Mouse (Mus musculus) induced T-regulatory cell, adult 2 months (primary cell): ENCODE data around the gene Plek.
A peak's percentile ranks its signal among the peaks of the same experiment; 100 is the strongest.

Experiments
- DNase-seq: peaks from one replicate; pipeline ENCODE4 v3.0.0-alpha.2; 2012; ENCODE audit warnings: low read depth

The Plek gene

DNA sequence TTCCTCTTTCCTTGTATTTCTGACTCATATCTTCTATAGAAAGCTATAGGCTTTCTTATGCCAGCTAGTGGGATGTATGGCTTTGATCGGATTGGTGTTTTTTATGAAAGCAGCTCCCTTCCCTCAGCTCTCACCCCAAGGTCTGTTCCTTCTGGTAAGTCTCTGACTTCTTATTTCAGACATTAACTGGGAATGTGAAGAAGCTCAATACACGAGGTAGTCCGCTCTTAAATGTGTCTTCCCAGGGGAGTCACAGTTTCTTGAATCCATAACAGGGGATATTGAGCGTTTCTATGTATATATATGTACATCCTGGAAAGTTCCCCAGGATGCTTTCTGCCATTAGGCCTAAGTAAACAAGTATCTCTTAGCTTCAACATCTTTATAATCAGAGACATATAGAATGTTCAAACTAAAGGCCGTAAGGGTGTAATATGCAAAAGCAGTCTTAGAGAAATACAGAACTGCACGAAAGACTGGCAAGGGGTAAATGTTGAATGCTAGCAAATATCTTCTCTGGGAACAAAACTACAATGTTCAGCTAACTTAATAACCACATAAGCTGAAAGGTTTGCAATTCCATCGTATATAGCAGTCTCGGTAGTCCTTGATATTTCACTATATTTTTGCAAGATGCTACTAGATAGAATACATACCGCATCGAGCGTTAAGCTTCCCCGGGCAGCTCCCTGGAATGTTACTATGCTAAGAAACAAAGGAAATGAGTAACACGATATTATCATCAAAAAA, 101.8 kb downstream of the Plek start:
- DNase-seq = no peak

DNA sequence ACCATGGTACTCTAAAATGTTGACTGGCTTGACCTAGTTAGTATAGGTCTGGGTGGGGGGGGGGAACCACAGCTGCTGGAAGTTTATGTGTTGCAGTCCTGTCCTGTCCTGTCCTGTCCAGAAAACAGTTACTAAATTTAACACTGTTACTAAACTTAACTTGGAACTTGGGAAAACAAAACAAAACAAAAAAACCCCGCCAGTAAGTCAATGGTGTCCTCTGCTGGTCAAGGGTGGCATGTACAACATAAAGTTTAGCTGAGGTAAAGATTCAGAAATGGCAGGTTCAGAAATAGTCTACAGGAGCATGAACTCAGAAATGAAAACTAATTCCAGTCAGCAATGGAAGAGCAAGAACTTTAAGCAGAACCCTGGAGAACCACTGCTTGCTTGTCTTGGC, 103.4 kb downstream of the Plek start:
- DNase-seq = peak; percentile 60

DNA sequence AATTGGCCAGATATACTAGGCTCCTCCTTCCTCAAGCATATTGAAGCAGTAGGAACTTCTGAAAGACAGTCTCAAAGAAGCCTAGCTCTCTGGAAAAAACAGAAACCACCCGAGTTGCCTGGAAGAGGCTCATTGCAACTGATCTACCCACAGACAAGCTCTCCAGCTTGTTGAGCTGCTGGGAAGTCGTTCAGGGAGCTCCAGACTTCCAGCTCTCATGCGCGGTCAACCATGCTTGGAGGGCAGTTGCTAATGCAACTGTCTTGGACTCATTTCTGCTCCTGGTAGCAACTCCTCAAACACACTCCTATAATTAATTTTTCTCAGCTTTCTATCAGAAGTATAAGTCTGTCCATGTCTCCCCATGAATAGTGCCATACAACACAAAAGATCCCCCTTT, 109.2 kb downstream of the Plek start:
- DNase-seq = no peak

DNA sequence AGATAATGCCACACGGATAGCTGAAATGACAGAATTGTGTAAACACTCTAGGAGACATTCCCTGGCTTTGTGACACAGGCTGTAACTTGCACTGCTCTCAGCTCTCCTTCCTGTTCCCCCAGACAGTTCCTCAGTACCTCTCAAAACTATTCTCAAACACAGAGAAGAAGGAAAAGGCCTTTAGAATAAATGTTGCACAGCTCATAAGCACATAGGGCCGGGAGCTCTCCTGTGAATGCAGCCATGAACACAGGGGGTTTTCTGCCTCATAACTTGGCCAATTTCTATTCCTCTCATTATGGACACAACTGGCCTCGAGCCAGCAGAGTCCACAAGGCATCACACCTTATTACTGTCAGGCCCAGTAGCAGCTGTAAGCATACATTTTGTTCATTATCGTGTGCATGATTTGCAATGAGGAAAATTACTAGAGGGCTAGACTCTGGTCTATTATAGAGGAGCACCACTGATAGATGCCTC, 110.2 kb downstream of the Plek start:
- DNase-seq = no peak

DNA sequence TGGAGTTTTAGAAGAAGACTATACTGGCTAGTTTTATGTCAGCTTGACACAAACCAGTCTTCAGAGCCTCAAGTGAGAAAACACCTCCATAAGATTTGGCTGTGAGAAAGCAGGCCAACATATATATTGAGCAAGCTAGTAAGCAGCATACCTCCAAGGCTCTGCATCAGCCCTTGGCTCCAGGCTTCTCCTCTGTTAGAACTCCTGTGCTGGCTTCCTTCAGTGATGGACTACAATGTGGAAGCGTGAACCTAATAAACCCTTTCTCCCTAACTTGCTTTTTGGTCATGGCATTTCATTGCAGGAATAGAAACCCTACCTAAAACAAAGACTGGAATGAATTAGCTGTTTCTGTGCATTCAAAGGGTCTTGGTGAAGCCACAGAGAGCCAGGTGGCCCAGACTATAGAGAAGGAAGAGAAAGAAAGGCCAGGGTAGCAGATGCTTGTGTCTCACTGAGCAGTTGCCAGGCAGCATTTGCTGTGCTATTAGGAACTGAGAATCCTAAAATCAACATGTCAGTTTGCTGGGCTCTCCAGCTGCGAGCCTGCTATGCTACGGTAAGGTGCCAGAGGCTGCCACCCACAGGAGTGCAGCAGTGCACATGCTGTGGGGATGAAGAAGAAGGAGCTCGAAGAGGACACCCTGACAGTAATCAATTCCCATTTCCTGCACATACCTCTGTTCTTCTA, 110.9 kb downstream of the Plek start:
- DNase-seq = no peak

DNA sequence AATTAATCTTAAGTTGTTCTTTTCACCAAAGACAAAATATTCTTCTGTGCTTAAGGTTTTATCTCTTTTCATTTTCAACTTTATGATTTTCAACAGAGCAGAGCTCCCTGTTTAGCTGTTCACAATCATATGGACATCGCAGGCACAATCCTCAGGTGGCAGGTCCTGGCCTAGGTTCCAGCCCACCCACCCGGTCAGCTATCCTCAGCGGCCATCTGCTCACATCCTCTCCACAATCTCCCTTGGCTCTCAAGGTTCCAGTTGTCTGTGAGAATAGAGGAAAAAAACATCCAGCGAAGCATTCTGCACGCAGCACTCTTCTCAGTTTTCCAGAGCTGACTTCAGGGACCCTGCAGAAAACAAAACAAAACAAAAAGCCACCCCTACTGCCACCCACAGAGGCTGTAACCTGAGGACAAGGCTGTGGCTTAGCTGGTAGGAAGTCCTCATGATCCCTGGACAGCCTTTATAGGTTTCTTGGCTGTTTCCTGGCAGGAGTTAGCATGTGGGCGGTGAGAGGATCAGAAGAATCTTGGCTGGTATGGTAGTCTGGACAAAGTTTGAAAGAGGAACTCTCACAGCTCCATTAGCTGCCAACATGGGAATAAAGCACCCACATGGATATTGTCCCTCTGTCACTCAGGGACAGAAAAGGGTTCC, 116.5 kb downstream of the Plek start:
- DNase-seq = no peak

DNA sequence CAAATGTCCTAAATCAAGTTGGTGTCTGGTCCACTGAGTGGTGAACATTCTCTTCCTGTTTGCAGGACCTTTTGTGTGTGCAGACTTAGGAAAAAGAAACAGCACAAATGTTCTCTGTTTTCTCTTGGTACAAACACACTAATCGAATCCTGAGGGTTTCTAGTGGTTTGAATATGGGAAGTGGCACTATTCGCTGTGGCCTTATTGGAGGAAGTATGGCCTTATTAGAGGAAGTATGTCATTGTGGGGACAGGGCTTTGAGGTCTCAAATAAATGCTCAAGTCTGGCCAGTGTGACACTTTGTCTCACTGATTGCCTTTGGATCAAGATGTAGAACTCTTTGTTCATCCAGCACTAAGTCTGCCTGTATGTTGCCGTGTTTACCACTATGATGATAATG, 120.0 kb downstream of the Plek start:
- DNase-seq = no peak
